ENCODE assay signal across 21 mouse cellular contexts in the genomic region with DNA sequence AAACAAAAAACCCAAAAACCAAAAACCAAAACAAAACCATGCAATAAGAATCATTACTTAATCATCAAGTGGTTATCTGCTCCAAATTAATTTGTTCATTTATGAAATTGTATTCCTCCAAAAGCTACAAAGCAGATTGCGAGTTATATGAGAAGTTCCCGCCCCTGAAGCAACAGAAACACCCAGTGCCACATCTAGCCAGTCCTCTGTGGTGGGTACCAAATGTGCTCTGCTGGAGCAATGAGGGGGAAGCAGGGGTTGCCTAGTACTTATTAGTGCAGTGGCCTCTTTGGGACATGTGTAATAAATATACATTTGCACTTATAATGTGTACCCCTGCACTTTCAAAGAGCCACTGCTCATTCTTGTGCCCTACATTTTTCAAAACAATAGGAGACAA.
DNase-seq lines count a peak whose midpoint lies in the region; ATAC-seq lines count a peak whose summit lies in the region.
"Had no signal": no experiment of that assay in that cellular context is flagged by ENCODE, and none has a peak within 500 bp of the region (broad histone marks: within the 10 kb centered on the region; RNA-seq: fewer than 3 reads in every experiment).

No protein-coding gene starts in this region.

- H3K9me3 ChIP-seq in midbrain, embryonic 11.5 days (ENCODE audit: control insufficient read depth, low read length): no peaks in the 10 kb centered on the region
- H3K9me3 ChIP-seq in midbrain, embryonic 14.5 days (ENCODE audit: control insufficient read depth, low read length): no peaks in the 10 kb centered on the region
- H3K9me3 ChIP-seq in forebrain, embryonic 12.5 days: no peaks in the 10 kb centered on the region
- no peaks in the 10 kb centered on the region for H3K9me3 ChIP-seq in forebrain, embryonic 14.5 days (replicated peaks; ENCODE audit: control insufficient read depth, low read length)
- no peaks in the 10 kb centered on the region for H3K9me3 ChIP-seq in hindbrain, embryonic 16.5 days (ENCODE audit: control insufficient read depth, low read length)
- H3K9me3 ChIP-seq: embryonic facial prominence, embryonic 12.5 days; heart, embryonic 10.5 days; intestine, embryonic 15.5 days; limb, embryonic 12.5 days had no signal

- 66% methylated on average over 2 of the region's 2 CpGs for WGBS in midbrain, embryonic 11.5 days
- WGBS in midbrain, embryonic 14.5 days: 62% methylated on average over 2 of the region's 2 CpGs
- WGBS in forebrain, embryonic 12.5 days: 33% methylated on average over 2 of the region's 2 CpGs
- WGBS in forebrain, embryonic 14.5 days: 23% methylated on average over 2 of the region's 2 CpGs
- 46% methylated on average over 2 of the region's 2 CpGs for WGBS in hindbrain, embryonic 16.5 days

- no peak overlapping the region for H3K4me2 ChIP-seq in midbrain, embryonic 11.5 days
- H3K4me2 ChIP-seq in midbrain, embryonic 14.5 days (ENCODE audit: low read length): no peak overlapping the region
- peak overlapping the region; percentile 15; the same call in 1 of the 2 replicates for H3K4me2 ChIP-seq in forebrain, embryonic 12.5 days
- H3K4me2 ChIP-seq in forebrain, embryonic 14.5 days (ENCODE audit: low read length): no peak overlapping the region
- no peak overlapping the region for H3K4me2 ChIP-seq in hindbrain, embryonic 16.5 days (ENCODE audit: low read length)
- H3K4me2 ChIP-seq: embryonic facial prominence, embryonic 12.5 days; intestine, embryonic 15.5 days; limb, embryonic 12.5 days; liver, embryonic 11.5 days had no signal

- ATAC-seq in midbrain, embryonic 11.5 days (ENCODE audit: low FRiP score): no peak
- ATAC-seq in midbrain, embryonic 14.5 days (ENCODE audit: low FRiP score, low TSS enrichment): no peak
- ATAC-seq in forebrain, embryonic 12.5 days (ENCODE audit: low FRiP score): no peak
- ATAC-seq in forebrain, embryonic 14.5 days: no peak
- ATAC-seq in hindbrain, embryonic 16.5 days: no peak
- ATAC-seq: intestine, embryonic 15.5 days; liver, postnatal 0 days; lung, postnatal 0 days had no signal

- no peak overlapping the region for H3K9ac ChIP-seq in midbrain, embryonic 11.5 days (ENCODE audit: low read length)
- no peak overlapping the region for H3K9ac ChIP-seq in midbrain, embryonic 14.5 days (replicated peaks; ENCODE audit: low read length)
- peak overlapping the region; percentile 29; the same call in 1 of the 2 replicates for H3K9ac ChIP-seq in forebrain, embryonic 12.5 days
- H3K9ac ChIP-seq in forebrain, embryonic 14.5 days (ENCODE audit: low read length): no peak overlapping the region
- H3K9ac ChIP-seq in hindbrain, embryonic 16.5 days (ENCODE audit: low read depth, low read length): no peak overlapping the region
- H3K9ac ChIP-seq: embryonic facial prominence, embryonic 12.5 days; intestine, embryonic 15.5 days; limb, embryonic 12.5 days; liver, postnatal 0 days had no signal

- no peaks in the 10 kb centered on the region for H3K27me3 ChIP-seq in midbrain, embryonic 11.5 days (ENCODE audit: control insufficient read depth, insufficient read depth, low read length)
- no peaks in the 10 kb centered on the region for H3K27me3 ChIP-seq in midbrain, embryonic 14.5 days (ENCODE audit: control insufficient read depth, insufficient read depth, low read length)
- no peaks in the 10 kb centered on the region for H3K27me3 ChIP-seq in forebrain, embryonic 12.5 days
- no peaks in the 10 kb centered on the region for H3K27me3 ChIP-seq in forebrain, embryonic 14.5 days (replicated peaks; ENCODE audit: control insufficient read depth, insufficient read depth, low read length)
- H3K27me3 ChIP-seq in hindbrain, embryonic 16.5 days (replicated peaks; ENCODE audit: control insufficient read depth, insufficient read depth, low read length): no peaks in the 10 kb centered on the region; the same call in 1 of the 2 replicates
- H3K27me3 ChIP-seq: embryonic facial prominence, embryonic 12.5 days; intestine, embryonic 15.5 days; limb, embryonic 12.5 days had no signal

- peaks cover 21% of the 10 kb centered on the region for H3K4me1 ChIP-seq in midbrain, embryonic 11.5 days (ENCODE audit: control insufficient read depth, insufficient read depth, low read length)
- peaks cover 12% of the 10 kb centered on the region; the same call in 1 of the 2 replicates for H3K4me1 ChIP-seq in midbrain, embryonic 14.5 days (ENCODE audit: control insufficient read depth, insufficient read depth, low read length)
- peaks cover 34% of the 10 kb centered on the region for H3K4me1 ChIP-seq in forebrain, embryonic 12.5 days
- peaks cover 26% of the 10 kb centered on the region for H3K4me1 ChIP-seq in forebrain, embryonic 14.5 days (ENCODE audit: control insufficient read depth, insufficient read depth, low read length)
- H3K4me1 ChIP-seq in hindbrain, embryonic 16.5 days (ENCODE audit: control insufficient read depth, insufficient read depth, low read depth, low read length): peaks cover 8% of the 10 kb centered on the region
- H3K4me1 ChIP-seq: intestine, embryonic 15.5 days had no signal

- DNase-seq in midbrain, embryonic 11.5 days (ENCODE audit: low spot score, missing footprints): peak; percentile 85
- no peak for DNase-seq in midbrain, embryonic 14.5 days
- DNase-seq in forebrain, embryonic 14.5 days (ENCODE audit: low spot score): no peak
- DNase-seq in urinary bladder, postnatal 10 days (ENCODE audit: low spot score): no peak
- DNase-seq in thymus, postnatal 36 days: no peak
- DNase-seq: adrenal gland, adult 8-10 months; cerebellum, adult 18-20 months; cerebellum, postnatal 25 days; heart, postnatal 4 days; kidney, postnatal 25 days; liver, postnatal 0 days; right cerebral cortex, postnatal 25 days had no signal

- no peaks in the 10 kb centered on the region for H3K36me3 ChIP-seq in midbrain, embryonic 11.5 days (ENCODE audit: control insufficient read depth, insufficient read depth, low read length)
- no peaks in the 10 kb centered on the region for H3K36me3 ChIP-seq in midbrain, embryonic 14.5 days (ENCODE audit: control insufficient read depth, insufficient read depth, low read length)
- H3K36me3 ChIP-seq in forebrain, embryonic 12.5 days (replicated peaks): no peaks in the 10 kb centered on the region
- no peaks in the 10 kb centered on the region for H3K36me3 ChIP-seq in forebrain, embryonic 14.5 days (ENCODE audit: control insufficient read depth, insufficient read depth, low read length)
- H3K36me3 ChIP-seq in hindbrain, embryonic 16.5 days (ENCODE audit: control insufficient read depth, insufficient read depth, low read length): no peaks in the 10 kb centered on the region
- H3K36me3 ChIP-seq: embryonic facial prominence, embryonic 12.5 days; heart, embryonic 10.5 days; intestine, embryonic 15.5 days; limb, embryonic 12.5 days had no signal

- H3K27ac ChIP-seq in midbrain, embryonic 11.5 days (ENCODE audit: low read depth, low read length): 0 out of 2 replicates have a peak overlapping the region, but pooled peaks have one; percentile 48
- no peak overlapping the region for H3K27ac ChIP-seq in midbrain, embryonic 14.5 days (replicated peaks; ENCODE audit: low read depth, low read length)
- peak overlapping the region; percentile 70 for H3K27ac ChIP-seq in forebrain, embryonic 12.5 days
- peak overlapping the region; percentile 56; the same call in 1 of the 2 replicates for H3K27ac ChIP-seq in forebrain, embryonic 14.5 days (ENCODE audit: low read depth, low read length)
- H3K27ac ChIP-seq in hindbrain, embryonic 16.5 days (ENCODE audit: low read depth, low read length): 0 out of 2 replicates have a peak overlapping the region, but pooled peaks have one; percentile 7
- H3K27ac ChIP-seq: embryonic facial prominence, embryonic 12.5 days; heart, embryonic 10.5 days; intestine, embryonic 15.5 days; limb, embryonic 12.5 days; macrophage had no signal

- no peak overlapping the region for H3K4me3 ChIP-seq in midbrain, embryonic 11.5 days (ENCODE audit: low read depth, low read length)
- H3K4me3 ChIP-seq in midbrain, embryonic 14.5 days (replicated peaks; ENCODE audit: low read depth, low read length): no peak overlapping the region
- H3K4me3 ChIP-seq in forebrain, embryonic 12.5 days (replicated peaks): no peak overlapping the region
- no peak overlapping the region for H3K4me3 ChIP-seq in forebrain, embryonic 14.5 days (ENCODE audit: low read depth, low read length)
- no peak overlapping the region for H3K4me3 ChIP-seq in hindbrain, embryonic 16.5 days (ENCODE audit: low read length)
- H3K4me3 ChIP-seq: embryonic facial prominence, embryonic 12.5 days; heart, embryonic 10.5 days; intestine, embryonic 15.5 days; limb, embryonic 12.5 days had no signal
